Mouse (Mus musculus): ENCODE data around the gene Tmem156. TPM values are rescaled to one million over a fixed set of nuclear protein-coding genes. Genes with fewer than 3 reads are reported as not detected.

Gene Tmem156
- polyA plus RNA-seq, 1 experiment from 2014 or later: not detected

DNA sequence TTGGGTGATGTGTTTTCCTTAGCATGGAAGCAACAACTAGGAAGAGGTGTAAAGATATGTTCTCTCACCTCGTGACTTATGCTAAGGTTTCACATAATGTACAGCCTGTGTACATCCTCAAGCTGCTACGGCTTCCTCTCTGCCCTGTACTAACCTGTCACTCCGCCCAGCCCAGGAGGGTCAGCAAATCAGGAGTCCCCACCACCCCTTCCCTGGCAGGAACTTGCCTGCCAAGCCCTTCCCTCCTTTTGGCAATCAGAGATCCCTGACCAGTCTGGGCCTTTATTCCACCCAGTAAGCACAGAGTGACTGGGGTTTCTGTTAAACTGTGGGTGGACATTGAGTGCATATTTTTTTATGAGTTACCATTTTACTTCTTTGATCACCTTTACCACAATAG lies 76.4 kb downstream of the Tmem156 start:
- 81% methylated on average over 3 of the region's 3 CpGs for WGBS (ENCODE audit: insufficient replicate concordance)
- Histone ChIP-seq H3K27ac (ENCODE audit: low read depth, low read length) (no peak overlapping the region), H3K9ac (ENCODE audit: low read depth, low read length) (no peak overlapping the region), H3K27me3 (ENCODE audit: control insufficient read depth, insufficient read depth, low read length) (no peaks in the 10 kb centered on the region), H3K9me3 (replicated peaks; ENCODE audit: control insufficient read depth, low read length) (no peaks in the 10 kb centered on the region; the same call in 1 of the 2 replicates), H3K36me3 (ENCODE audit: control insufficient read depth, insufficient read depth, low read length) (peaks cover 3% of the 10 kb centered on the region), H3K4me1 (ENCODE audit: control insufficient read depth, insufficient read depth, low read length) (no peaks in the 10 kb centered on the region), H3K4me3 (ENCODE audit: low read depth, low read length) (no peak overlapping the region), H3K4me2 (no peak overlapping the region)
- no peak for ATAC-seq (replicated peaks; ENCODE audit: insufficient number of reproducible peaks, low FRiP score, low TSS enrichment)

DNA sequence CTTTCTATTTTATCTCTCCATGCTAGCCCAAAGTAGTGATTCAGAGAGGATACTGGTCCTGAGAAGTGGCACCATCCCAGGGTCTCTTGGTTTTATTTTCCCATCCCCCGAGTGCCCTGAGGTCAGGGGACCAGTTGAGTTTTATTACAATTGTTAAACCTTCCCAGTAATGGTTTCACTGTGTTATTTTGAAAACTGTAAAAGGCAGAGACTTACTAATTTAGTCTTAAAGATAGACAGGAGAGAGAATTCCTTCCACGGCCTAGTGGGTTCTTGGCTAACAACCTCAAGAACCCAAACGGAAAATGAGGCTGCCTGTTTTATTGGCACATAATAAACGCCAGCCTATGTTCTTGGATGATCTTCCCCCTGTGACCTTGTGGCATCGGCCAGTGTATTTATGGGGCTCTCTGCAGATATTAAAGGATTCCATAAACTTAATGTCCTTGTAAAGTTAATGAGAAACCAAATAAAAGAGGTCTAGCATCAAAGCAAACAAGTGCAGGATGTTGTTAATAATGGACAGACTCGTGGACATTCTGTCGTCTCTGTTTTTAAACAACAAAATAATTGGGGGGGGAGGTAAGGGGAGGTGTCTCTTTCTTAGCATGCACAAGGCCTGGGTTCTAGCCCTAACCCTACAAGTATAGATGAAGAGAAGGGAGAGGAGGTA lies 79.9 kb downstream of the Tmem156 start:
- 82% methylated on average over 7 of the region's 7 CpGs for WGBS (ENCODE audit: insufficient replicate concordance)
- Histone ChIP-seq H3K36me3 (ENCODE audit: control insufficient read depth, insufficient read depth, low read length) (peaks cover 16% of the 10 kb centered on the region), H3K27ac (ENCODE audit: low read depth, low read length) (no peak overlapping the region), H3K4me2 (no peak overlapping the region), H3K4me3 (ENCODE audit: low read depth, low read length) (no peak overlapping the region), H3K27me3 (ENCODE audit: control insufficient read depth, insufficient read depth, low read length) (no peaks in the 10 kb centered on the region), H3K9ac (ENCODE audit: low read depth, low read length) (no peak overlapping the region), H3K9me3 (replicated peaks; ENCODE audit: control insufficient read depth, low read length) (no peaks in the 10 kb centered on the region; the same call in 1 of the 2 replicates), H3K4me1 (ENCODE audit: control insufficient read depth, insufficient read depth, low read length) (no peaks in the 10 kb centered on the region)
- no peak for ATAC-seq (replicated peaks; ENCODE audit: insufficient number of reproducible peaks, low FRiP score, low TSS enrichment)

DNA sequence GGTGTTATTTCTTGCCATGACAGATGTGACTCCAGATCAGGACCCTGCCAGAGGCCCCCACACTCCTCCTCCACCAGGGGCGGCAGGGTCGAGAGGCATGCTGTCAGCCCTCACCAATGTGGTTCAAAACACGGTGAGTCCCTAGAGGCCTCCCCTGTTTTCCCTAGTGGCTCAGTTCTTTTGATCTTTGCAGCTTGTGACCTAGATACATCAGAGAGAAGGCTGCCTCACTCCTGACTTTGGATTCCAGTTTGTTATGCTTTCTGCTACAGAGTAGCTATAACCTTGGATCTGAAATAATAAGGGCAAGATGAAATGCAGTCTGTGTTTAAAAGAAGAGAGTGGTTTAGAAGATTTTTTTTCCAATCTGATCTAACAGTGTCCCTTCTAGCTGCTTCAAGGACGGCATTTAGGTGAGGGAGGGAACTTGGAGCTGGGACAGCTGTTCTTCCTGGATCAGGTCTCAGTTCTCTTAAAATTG lies 85.9 kb downstream of the Tmem156 start:
- Histone ChIP-seq H3K9me3 (replicated peaks; ENCODE audit: control insufficient read depth, low read length) (no peaks in the 10 kb centered on the region; the same call in 1 of the 2 replicates), H3K4me2 (no peak overlapping the region), H3K27me3 (ENCODE audit: control insufficient read depth, insufficient read depth, low read length) (no peaks in the 10 kb centered on the region), H3K4me3 (ENCODE audit: low read depth, low read length) (no peak overlapping the region), H3K27ac (ENCODE audit: low read depth, low read length) (no peak overlapping the region; the same call in 1 of the 2 replicates), H3K9ac (ENCODE audit: low read depth, low read length) (no peak overlapping the region), H3K4me1 (ENCODE audit: control insufficient read depth, insufficient read depth, low read length) (peaks cover 6% of the 10 kb centered on the region; the same call in 1 of the 2 replicates), H3K36me3 (ENCODE audit: control insufficient read depth, insufficient read depth, low read length) (peaks cover 14% of the 10 kb centered on the region)
- whole genome bisulfite sequencing (ENCODE audit: insufficient replicate concordance): 32% methylated on average over 4 of the region's 4 CpGs
- no peak for ATAC-seq (replicated peaks; ENCODE audit: insufficient number of reproducible peaks, low FRiP score, low TSS enrichment)

DNA sequence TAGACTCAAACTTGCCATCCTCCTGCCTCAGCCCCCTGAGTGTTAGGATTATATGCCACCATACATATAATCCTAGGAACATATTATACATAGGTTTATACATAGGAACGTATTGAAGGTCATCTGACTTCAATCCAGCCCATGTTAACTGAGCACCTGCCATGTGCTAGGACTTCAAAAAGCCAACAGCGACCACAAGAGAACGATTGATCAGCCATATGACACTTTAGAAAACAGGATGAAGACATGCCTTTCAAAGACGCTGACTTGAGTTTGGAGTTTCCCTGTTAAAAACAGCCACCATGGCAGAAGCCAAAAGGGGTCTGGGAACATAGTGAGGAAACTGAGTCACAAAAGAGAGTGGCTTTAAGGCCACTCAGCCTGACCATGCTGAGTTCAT lies 86.7 kb downstream of the Tmem156 start:
- Histone ChIP-seq H3K9ac (ENCODE audit: low read depth, low read length) (no peak overlapping the region), H3K4me2 (no peak overlapping the region), H3K27ac (ENCODE audit: low read depth, low read length) (no peak overlapping the region), H3K36me3 (ENCODE audit: control insufficient read depth, insufficient read depth, low read length) (peaks cover 11% of the 10 kb centered on the region), H3K27me3 (ENCODE audit: control insufficient read depth, insufficient read depth, low read length) (no peaks in the 10 kb centered on the region), H3K4me3 (ENCODE audit: low read depth, low read length) (no peak overlapping the region), H3K4me1 (ENCODE audit: control insufficient read depth, insufficient read depth, low read length) (peaks cover 6% of the 10 kb centered on the region; the same call in 1 of the 2 replicates), H3K9me3 (replicated peaks; ENCODE audit: control insufficient read depth, low read length) (no peaks in the 10 kb centered on the region; the same call in 1 of the 2 replicates)
- WGBS (ENCODE audit: insufficient replicate concordance): 85% methylated on average over 4 of the region's 4 CpGs
- no peak for ATAC-seq (replicated peaks; ENCODE audit: insufficient number of reproducible peaks, low FRiP score, low TSS enrichment)

Other genes starting within 250 kb of the Tmem156 start
- gene Tlr1, start 158.6 kb downstream of the Tmem156 start, polyA plus RNA-seq (2014; fragmentation: Nextera tagmentation; extraction: Ambion mirVana): 0.40 TPM in 1 of 2 replicates, not detected in the other
- gene Tlr6, start 132.0 kb downstream of the Tmem156 start, polyA plus RNA-seq (2014; fragmentation: Nextera tagmentation; extraction: Ambion mirVana): 0.38 and 0.76 TPM in 2 replicates
- gene Fam114a1, start 122.1 kb downstream of the Tmem156 start, polyA plus RNA-seq (2014; fragmentation: Nextera tagmentation; extraction: Ambion mirVana): 36.4 and 38.9 TPM in 2 replicates
- gene Klhl5, start 15.4 kb upstream of the Tmem156 start, polyA plus RNA-seq (2014; fragmentation: Nextera tagmentation; extraction: Ambion mirVana): 13.3 and 17.7 TPM in 2 replicates
- 6.7 and 9.5 TPM in 2 replicates for gene Wdr19, start 107.6 kb upstream of the Tmem156 start, polyA plus RNA-seq (2014; fragmentation: Nextera tagmentation; extraction: Ambion mirVana)
- 72.1 and 73.1 TPM in 2 replicates for gene Rfc1, start 243.5 kb upstream of the Tmem156 start, polyA plus RNA-seq (2014; fragmentation: Nextera tagmentation; extraction: Ambion mirVana)